Mouse (Mus musculus) liver (tissue): Measurements from ENCODE around the gene Myh6.
"Not testable (repeated sequence)": the region's sequence is repeated elsewhere in the genome, so short reads cannot be mapped to it uniquely, and the experiment has no call there.

ENCODE experiments used
- DNase-seq: peaks from one replicate; pipeline ENCODE4 v3.0.0-alpha.2; 2020; ENCODE audit warnings: mixed read lengths

The Myh6 gene

GRCm38 (mm10) chr14:54955481-54955880, 11.2 kb downstream of the Myh6 start:
- DNase-seq = no peak

- DNase-seq = no peak
These were observed 12.3 kb downstream of the Myh6 start for GRCm38 (mm10) chr14:54954474-54954873.

- DNase-seq = no peak
These were observed 13.0 kb downstream of the Myh6 start for GRCm38 (mm10) chr14:54953664-54954206.

DNA sequence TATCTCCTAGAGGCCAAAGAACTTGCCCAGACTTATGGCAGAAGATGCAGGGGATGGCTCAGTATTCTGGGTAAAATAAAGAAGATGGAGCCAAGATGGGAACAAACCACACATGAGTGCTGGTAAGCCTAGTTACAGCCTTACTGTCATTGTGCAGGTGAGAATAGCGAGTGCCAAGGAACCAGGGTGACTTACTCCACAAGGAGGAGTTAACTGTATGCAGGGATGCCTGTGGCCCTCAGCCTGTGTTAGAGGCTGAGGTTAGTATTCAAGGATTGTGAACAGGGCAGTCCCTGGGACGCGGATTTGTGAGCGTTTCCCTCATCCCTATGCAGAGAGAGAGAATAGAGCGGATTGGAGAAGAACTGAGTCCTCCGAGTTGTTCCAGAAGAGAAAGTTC, 15.1 kb downstream of the Myh6 start:
- no peak for DNase-seq

GRCm38 (mm10) chr14:54950493-54950892, 16.2 kb downstream of the Myh6 start:
- no peak for DNase-seq

DNA sequence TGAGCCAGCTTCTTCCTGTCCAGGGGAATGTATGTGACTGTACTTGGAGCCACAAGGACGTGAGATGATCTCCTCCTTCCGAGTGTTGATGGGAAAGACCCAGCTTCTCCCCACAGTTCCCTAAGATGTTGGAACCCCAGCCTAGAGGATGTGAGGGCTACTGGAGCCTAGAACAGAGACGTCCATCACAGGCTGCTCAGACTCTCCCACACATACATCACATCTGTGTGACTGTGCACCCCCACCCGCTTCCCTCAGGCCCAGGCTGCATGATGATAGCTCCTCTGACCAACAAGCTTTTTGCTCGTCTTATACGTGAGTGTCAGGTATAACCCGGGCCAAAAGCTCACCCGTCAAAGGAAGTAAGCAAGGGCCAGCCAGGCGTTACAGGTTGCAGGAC, 17.9 kb downstream of the Myh6 start:
- no peak for DNase-seq

DNA sequence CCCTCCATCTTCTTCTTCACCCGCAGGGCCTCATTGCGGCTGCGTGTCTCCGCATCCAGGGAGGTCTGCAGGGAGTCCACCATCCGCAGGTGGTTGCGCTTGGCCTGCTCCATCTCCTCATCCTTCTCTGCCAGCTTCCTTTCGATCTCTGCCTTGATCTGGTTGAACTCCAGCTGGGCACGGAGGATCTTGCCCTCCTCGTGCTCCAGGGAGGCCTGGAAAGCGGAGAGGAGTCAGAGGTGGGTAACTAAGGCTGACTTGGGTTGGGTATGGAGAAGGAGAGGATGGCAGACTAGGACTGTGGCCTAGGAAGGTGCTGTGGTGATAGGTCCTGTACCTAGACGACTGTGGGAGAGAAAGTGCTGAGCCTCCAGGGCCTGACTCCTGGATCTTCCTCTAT, 19.7 kb downstream of the Myh6 start:
- DNase-seq = not testable (repeated sequence)

DNA sequence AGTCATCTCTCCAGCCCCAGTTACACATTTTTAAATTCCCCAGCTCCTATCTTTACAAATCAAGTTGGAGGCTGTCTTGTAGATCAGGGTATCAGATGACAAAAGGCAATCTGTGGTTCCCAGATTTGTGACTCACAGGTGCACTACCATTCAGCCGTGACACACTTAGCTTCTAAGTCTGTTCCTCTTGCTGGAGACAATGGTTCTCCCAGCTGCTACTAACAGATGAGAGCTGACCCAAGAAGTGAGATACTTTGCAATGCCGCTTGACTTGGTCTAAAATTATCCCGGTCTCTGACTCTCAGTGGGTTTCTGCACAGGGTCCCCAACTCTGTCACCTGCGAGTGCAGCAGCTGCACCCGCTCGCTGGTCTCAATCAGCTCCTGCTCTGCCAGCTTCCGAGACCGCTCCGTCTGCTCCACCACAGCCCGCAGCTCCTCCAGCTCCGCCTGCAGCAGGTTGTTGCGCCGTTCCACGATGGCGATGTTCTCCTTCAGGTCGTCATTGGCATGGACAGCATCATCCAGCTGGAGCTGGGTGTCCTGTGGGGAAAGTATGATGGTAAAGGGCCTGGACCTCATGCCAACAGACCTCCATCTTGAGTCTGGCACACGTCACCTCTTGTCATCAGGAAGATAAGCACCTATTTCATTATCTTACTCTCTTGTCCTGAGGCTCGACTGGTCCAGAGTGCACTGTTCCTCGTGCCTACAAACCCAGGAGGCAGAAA, 20.6 kb downstream of the Myh6 start:
- DNase-seq = no peak

- DNase-seq = no peak
These were observed 21.8 kb downstream of the Myh6 start for GRCm38 (mm10) chr14:54944939-54945338.

DNA sequence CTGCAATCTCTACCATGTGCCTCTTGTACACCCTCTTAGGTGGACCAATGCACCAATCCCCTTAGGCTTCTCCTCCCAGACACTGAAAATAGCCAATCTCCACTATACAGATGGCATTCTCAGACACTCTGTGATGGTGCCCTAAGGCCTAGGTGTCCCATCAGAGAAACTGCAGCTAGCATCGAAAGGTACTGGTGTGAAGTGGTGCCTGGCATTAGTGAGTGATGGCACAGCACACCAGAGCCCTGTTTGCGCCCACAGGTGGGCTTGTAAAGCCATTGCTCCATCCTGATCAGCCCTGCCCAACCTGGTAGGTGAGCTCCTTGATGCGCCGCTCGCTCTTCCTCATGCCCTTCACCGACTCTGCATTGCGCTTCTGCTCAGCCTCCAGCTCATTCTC, 22.8 kb downstream of the Myh6 start:
- DNase-seq = no peak

DNA sequence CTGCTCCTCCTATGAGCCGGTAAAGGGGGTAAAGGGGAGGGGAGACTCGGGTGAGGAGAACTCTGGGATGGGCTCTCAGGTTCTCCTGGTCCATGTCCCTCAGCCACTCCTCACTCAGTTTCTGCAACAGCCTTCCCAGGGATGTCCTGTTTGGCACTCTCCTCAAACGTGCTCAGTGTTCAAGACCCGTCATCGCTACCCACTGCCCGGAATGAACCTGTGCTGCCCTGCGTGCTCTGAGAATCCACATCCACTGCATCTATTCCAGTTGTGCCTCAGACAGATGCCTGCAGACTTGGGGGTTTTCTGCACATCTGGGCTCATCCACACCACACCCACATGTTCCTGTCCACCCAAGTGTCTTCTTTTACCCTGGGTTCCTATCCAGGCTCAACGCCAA, 24.2 kb downstream of the Myh6 start:
- DNase-seq = no peak

DNA sequence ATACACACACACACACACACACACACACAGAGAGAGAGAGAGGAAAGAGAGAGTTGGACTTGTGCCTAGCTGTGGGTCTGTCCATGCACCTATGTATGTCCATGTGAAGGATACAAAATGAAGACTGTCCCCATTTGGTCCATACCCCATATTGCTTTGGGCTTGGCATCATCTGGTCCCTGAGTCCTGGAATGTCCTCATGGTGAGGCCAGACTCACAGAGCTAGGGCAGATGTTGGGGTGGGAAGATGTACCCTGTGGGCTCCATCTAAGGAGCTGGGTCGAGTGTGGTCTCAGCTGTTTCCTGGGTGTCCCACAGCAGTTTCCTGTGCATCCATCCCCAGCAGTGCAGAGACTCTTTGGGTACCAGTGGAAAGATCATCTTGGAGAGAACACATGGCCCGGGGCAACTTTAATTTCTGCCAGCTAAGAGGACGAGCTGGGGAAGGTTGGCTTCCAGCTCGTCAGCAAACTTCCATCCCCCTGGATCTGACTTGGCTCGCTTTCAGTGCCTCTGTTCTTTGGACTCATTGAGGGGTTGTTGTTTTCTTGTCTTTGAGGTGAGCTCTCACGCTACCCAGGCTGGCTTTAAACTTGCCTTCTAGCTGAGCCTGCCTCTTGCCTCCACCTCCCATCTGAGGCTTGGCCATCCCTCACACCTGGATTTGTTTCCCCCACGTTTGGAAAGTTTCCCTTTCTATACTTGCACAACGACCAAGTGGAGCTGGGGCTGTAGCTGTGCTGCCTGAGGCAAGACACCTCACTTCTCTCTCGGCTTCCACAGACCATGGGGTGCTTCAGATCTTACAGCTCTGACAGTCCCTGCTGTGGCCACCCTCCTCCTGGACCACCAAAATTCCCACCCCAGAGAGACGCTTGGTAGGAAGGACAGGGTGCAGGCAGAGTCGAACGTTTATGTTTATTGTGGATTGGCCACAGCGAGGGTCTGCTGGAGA, 25.4 kb downstream of the Myh6 start:
- no peak for DNase-seq

GRCm38 (mm10) chr14:54940176-54940530, 26.6 kb downstream of the Myh6 start:
- DNase-seq = no peak

DNA sequence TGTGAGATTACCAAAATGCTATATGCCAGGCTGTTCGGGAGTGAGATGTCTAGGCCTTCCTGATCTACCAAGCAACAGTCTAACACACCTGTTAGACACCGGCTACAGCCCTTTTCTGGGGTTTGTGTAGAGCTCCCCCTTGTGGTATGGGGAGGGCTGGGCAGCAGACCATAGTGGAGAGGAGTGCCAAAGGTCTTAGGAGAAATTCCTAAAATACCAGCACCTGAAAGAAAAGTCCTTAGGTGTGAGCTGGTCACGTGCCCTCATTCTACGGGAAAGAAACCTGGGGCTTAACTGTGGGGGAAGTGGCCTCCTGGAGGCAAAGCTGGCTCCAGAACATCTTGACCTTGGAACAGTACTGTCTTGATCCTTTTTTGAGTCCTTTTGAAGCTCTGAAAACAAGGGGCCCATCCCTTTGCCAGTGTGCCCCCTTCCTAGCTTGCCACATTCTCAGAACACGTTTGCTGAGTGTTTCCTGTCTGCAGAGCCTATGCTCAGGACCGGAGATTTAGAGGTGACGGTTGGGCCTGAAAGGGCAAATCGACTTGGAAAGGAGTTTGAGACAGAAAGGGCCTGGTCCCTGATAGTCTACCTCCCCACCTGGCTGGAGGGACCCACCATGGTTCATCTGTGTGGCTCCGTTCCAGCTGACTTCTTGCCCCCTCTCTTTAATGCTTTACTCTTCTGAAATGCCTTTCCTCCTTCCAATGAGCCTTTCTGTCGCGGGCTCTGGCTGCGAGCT, 27.1 kb downstream of the Myh6 start:
- peak; percentile 62 for DNase-seq

DNA sequence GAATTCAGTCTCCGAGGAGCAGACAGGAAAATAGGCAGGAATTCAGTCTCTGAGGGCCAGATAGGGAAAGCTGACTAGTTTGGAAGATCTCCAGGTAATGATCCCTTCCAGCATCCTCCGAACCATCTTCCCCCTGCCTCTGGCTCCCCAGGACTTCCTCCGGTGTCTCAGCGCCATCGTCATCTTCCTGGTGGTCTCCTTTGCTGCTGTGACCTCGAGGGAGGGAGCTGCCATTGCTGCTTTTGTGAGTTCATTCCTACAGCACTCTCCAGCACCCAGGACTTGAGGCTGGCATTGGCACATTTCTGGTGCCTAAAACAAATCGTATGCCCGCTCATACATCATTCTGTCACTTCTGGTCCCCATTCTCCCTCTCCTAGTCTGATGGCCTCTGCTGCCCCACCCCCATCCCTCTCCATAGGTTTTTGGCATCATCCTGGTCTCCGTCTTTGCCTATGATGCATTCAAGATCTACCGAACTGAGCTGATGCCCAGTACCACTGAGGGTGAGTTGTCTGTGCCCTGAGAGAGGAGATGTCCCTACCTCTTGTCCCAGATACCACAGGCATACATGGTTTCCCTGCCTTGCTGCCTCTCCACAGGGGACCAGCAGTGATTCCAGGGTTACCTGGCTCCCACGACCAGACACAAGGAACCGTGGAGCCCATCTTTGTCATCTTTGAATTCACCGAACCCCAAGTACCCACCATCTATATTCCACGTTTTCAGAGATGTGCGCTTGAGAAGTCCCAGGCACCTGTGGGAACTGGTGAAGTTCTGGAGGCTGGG, 28.1 kb downstream of the Myh6 start:
- no peak for DNase-seq

- no peak for DNase-seq
These were observed 29.2 kb downstream of the Myh6 start for GRCm38 (mm10) chr14:54937361-54938182.

- no peak for DNase-seq
These were observed 29.9 kb downstream of the Myh6 start for GRCm38 (mm10) chr14:54936831-54937160.

DNA sequence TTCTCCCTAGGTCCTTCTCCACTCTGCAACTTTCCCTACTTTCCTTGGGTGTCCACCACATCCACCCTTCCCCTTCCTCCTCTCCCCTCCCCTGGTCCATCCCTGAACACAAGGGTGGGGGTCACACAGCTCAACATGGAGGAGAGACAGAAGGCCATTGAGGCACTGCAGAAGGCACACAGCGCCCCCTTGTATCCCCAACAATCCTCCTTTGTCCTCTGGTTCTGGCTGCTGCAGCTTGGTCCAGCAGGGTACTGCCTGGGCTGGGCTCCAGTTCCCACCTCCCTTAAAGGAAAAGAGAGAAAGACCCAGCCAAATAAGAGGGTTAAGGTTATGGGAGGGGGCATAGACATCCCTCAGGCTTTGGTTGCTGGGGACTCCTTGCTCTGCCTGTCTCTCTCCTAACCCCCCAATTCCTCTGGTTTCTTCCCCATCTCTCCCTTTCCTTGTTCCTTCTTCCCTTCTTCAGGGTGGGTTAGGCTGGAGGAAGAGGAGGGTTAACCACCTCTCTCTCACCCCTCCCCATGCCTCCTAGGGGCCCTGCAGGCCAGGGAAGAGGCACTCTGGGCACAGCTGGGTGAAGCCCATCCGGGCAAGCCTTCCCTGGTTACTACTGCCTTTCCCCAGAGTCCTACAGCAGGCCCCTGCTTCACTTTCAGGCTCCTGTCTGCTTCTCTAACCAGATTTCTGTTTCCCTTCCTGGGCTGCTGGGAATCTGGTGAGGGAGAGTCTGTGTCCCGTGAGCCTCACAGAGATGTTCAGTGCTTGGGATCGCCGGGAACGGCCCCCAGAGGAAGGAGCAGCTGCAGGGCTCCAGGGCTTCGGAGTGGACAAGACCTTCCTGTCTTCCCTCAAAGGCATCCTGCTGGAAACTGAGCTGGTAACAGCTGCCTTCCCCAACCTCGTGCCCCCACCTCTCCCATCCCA, 30.6 kb downstream of the Myh6 start, which contains the start of gene Cmtm5:
Gene Cmtm5 (plus strand): TSS at position 358 of the 927 bp plus-strand sequence.
- DNase-seq = no peak

DNA sequence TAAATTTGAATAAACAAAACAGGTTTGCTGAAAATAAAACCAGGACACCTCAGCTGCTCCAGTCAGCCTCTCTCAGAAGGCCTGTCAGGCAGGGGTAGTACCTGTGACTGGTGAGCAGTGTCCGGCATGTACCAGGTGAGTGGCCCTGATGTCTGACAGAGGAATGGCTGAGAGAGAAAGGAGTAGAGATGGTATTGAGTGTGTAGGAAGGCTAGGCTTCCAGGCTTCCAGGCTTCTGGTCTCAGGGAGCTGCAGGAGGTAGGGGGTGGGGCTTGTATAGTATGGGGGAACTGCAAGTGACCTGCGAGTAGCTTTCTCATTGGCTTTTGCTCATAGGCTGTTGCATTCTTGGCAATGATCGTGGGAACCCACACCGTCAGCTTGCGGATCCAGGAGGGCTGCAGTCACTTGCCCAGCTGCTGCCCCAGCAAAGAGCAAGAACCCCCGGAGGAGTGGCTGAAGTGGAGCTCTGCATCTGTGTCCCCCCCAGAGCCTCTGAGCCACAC, 34.0 kb downstream of the Myh6 start, which contains the start of gene Il25:
Gene Il25 (plus strand): TSS at position 51 of the 506 bp plus-strand sequence.
- DNase-seq = no peak

DNA sequence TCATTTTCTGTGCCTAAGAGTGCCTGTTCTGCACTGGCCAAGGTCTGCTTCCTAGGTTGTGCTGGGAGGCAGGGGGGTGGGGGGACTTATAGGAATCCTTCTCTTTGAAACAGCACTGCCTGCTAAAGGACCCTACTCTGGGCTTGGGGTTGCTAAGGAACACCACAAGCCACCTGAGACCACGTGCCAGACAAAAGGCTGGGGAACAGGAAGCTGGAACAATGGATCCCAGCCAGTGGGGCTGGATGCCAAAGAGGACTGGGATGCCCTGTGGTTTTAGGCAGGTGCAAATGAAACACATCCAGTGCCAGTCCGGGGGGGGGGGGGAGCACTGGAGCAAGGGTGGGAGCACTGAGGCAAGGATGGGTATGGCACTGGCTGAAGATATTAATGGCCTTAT, 36.3 kb downstream of the Myh6 start:
- no peak for DNase-seq
